Mouse (Mus musculus): ENCODE measurements around the gene Arhgap23.

The Arhgap23 gene

GRCm38 (mm10) chr11:97434704-97435454, 19.5 kb downstream of the Arhgap23 start:
- DNase-seq (ENCODE audit: low spot score in 2 of 2), result peak in 1 of 2 experiments; percentile 55

GRCm38 (mm10) chr11:97435808-97436491, 20.6 kb downstream of the Arhgap23 start:
- DNase-seq (ENCODE audit: low spot score in 2 of 2), result no peak

GRCm38 (mm10) chr11:97437745-97438144, 22.4 kb downstream of the Arhgap23 start:
- DNase-seq (ENCODE audit: low spot score in 2 of 2), result no peak

GRCm38 (mm10) chr11:97438868-97439267, 23.5 kb downstream of the Arhgap23 start:
- DNase-seq (ENCODE audit: low spot score in 2 of 2), result no peak

GRCm38 (mm10) chr11:97439935-97440334, 24.6 kb downstream of the Arhgap23 start:
- DNase-seq (ENCODE audit: low spot score in 2 of 2), result no peak

GRCm38 (mm10) chr11:97440441-97440881, 25.1 kb downstream of the Arhgap23 start:
- DNase-seq (ENCODE audit: low spot score in 2 of 2), result no peak

GRCm38 (mm10) chr11:97441036-97441657, 25.8 kb downstream of the Arhgap23 start:
- DNase-seq (ENCODE audit: low spot score in 2 of 2), result no peak

- DNase-seq (ENCODE audit: low spot score in 2 of 2), result no peak
Measured at GRCm38 (mm10) chr11:97441658-97442125, 26.4 kb downstream of the Arhgap23 start.

- no peak for DNase-seq (ENCODE audit: low spot score in 2 of 2)
Measured at GRCm38 (mm10) chr11:97442891-97443675, 27.8 kb downstream of the Arhgap23 start.

- no peak for DNase-seq (ENCODE audit: low spot score in 2 of 2)
Measured at GRCm38 (mm10) chr11:97445596-97445995, 30.3 kb downstream of the Arhgap23 start.

GRCm38 (mm10) chr11:97445999-97446511, 30.7 kb downstream of the Arhgap23 start:
- no peak for DNase-seq (ENCODE audit: low spot score in 2 of 2)

GRCm38 (mm10) chr11:97447979-97448378, 32.6 kb downstream of the Arhgap23 start:
- no peak for DNase-seq (ENCODE audit: low spot score in 2 of 2)

GRCm38 (mm10) chr11:97448611-97449394, 33.5 kb downstream of the Arhgap23 start:
- DNase-seq (ENCODE audit: low spot score in 2 of 2), result no peak

GRCm38 (mm10) chr11:97449601-97450293, 34.4 kb downstream of the Arhgap23 start:
- peak; percentile 71 to 76 for DNase-seq (ENCODE audit: low spot score in 2 of 2)

GRCm38 (mm10) chr11:97450305-97450922, 35.1 kb downstream of the Arhgap23 start:
- no peak for DNase-seq (ENCODE audit: low spot score in 2 of 2)

- no peak for DNase-seq (ENCODE audit: low spot score in 2 of 2)
Measured at GRCm38 (mm10) chr11:97451625-97452024, 36.3 kb downstream of the Arhgap23 start.

- DNase-seq (ENCODE audit: low spot score in 2 of 2), result no peak
Measured at GRCm38 (mm10) chr11:97457120-97457519, 41.8 kb downstream of the Arhgap23 start.

GRCm38 (mm10) chr11:97461307-97461820, 46.0 kb downstream of the Arhgap23 start:
- no peak for DNase-seq (ENCODE audit: low spot score in 2 of 2)

GRCm38 (mm10) chr11:97462538-97462937, 47.2 kb downstream of the Arhgap23 start:
- DNase-seq (ENCODE audit: low spot score in 2 of 2), result no peak
